Mouse (Mus musculus) ES-Bruce4 (cell line): ENCODE measurements around the gene C1qb. TPM values are rescaled to one million over a fixed set of nuclear protein-coding genes. Genes with fewer than 3 reads are reported as not detected.
A peak's percentile ranks its signal among the peaks of the same experiment; 100 is the strongest.

Experiments used
- H3K27ac ChIP-seq: 2 replicates; pipeline ENCODE4 v1.5.1; 2012; ENCODE audit warnings: low read length, inconsistent platforms; ENCODE audit not compliant: insufficient read depth
- H3K27me3 ChIP-seq: 2 replicates; pipeline ENCODE4 v1.6.1; 2012; ENCODE audit warnings: mild to moderate bottlenecking, low read length, inconsistent platforms; ENCODE audit not compliant: control insufficient read depth, poor library complexity, insufficient read depth, severe bottlenecking
- H3K36me3 ChIP-seq: 2 replicates; pipeline ENCODE4 v1.6.1; 2012; ENCODE audit warnings: inconsistent platforms, mild to moderate bottlenecking, low read length, moderate library complexity; ENCODE audit not compliant: control insufficient read depth, poor library complexity, insufficient read depth, severe bottlenecking
- H3K4me1 ChIP-seq: one replicate; pipeline ENCODE4 v1.8.1; 2011; ENCODE audit warnings: low read length; ENCODE audit not compliant: control insufficient read depth, insufficient read depth
- H3K4me3 ChIP-seq: 2 replicates; pipeline ENCODE4 v1.5.1; 2011; ENCODE audit warnings: low read depth, mild to moderate bottlenecking, low read length
- H3K9ac ChIP-seq: 2 replicates; pipeline ENCODE4 v1.6.1; 2012; ENCODE audit warnings: low read depth, mild to moderate bottlenecking, inconsistent platforms; ENCODE audit not compliant: poor library complexity, severe bottlenecking
- H3K9me3 ChIP-seq: replicated peaks from 2 replicates; pipeline ENCODE4 v1.6.1; 2012; ENCODE audit warnings: mild to moderate bottlenecking, low read length, inconsistent platforms; ENCODE audit not compliant: control insufficient read depth, poor library complexity, insufficient read depth, severe bottlenecking
- CTCF ChIP-seq: IDR thresholded peaks from one replicate; pipeline ENCODE4 v1.8.1; 2011; ENCODE audit warnings: low read depth, low read length
- EP300 ChIP-seq: IDR thresholded peaks from 2 replicates; pipeline ENCODE4 v1.6.1; 2011; ENCODE audit warnings: low read depth, low read length; ENCODE audit not compliant: insufficient read depth
- POLR2A ChIP-seq: IDR thresholded peaks from one replicate; pipeline ENCODE4 v1.8.1; 2011; ENCODE audit warnings: low read length; ENCODE audit not compliant: insufficient read depth
- polyA plus RNA-seq: library from polyadenylated mRNA; stranded (reverse); fragments of >200 nt; gene quantifications from 2 replicates; pipeline ENCODE4 v1.2.4, GENCODE M21; 2011; ENCODE audit warnings: low read depth; ENCODE audit not compliant: missing spikeins, insufficient read depth, insufficient read length

Gene C1qb
- polyA plus RNA-seq, 1 experiment: not detected

- Histone ChIP-seq H3K36me3 (no peaks in the 10 kb centered on the region), H3K9ac (no peak overlapping the region), H3K27ac (no peak overlapping the region), H3K4me3 (no peak overlapping the region), H3K4me1 (peaks cover 11% of the 10 kb centered on the region), H3K9me3 (no peaks in the 10 kb centered on the region), H3K27me3 (no peaks in the 10 kb centered on the region)
- peak; percentile 88 for TF ChIP-seq EP300
- no peak for TF ChIP-seq CTCF
- no peak for TF ChIP-seq POLR2A
Measured at GRCm38 (mm10) chr4:136898084-136898598, 12.2 kb upstream of the C1qb start.

GRCm38 (mm10) chr4:136896461-136896860, 10.5 kb upstream of the C1qb start:
- TF ChIP-seq EP300 (no peak), POLR2A (no peak), CTCF (no peak)
- no peak overlapping the region for H3K27ac ChIP-seq
- peaks cover 10% of the 10 kb centered on the region for H3K4me1 ChIP-seq
- no peaks in the 10 kb centered on the region for H3K9me3 ChIP-seq
- H3K36me3 ChIP-seq: no peaks in the 10 kb centered on the region
- no peak overlapping the region for H3K9ac ChIP-seq
- no peaks in the 10 kb centered on the region for H3K27me3 ChIP-seq
- no peak overlapping the region for H3K4me3 ChIP-seq

GRCm38 (mm10) chr4:136895861-136896260, 9.9 kb upstream of the C1qb start:
- H3K4me1 ChIP-seq: peaks cover 9% of the 10 kb centered on the region
- no peaks in the 10 kb centered on the region for H3K9me3 ChIP-seq
- no peak overlapping the region for H3K27ac ChIP-seq
- H3K9ac ChIP-seq: no peak overlapping the region
- TF ChIP-seq POLR2A (no peak), EP300 (no peak), CTCF (no peak)
- H3K36me3 ChIP-seq: no peaks in the 10 kb centered on the region
- no peak overlapping the region for H3K4me3 ChIP-seq
- no peaks in the 10 kb centered on the region for H3K27me3 ChIP-seq

- TF ChIP-seq EP300 (peak; percentile 68), CTCF (no peak), POLR2A (no peak)
- no peaks in the 10 kb centered on the region for H3K27me3 ChIP-seq
- no peaks in the 10 kb centered on the region for H3K36me3 ChIP-seq
- H3K4me1 ChIP-seq: peaks cover 9% of the 10 kb centered on the region
- no peak overlapping the region for H3K4me3 ChIP-seq
- H3K9me3 ChIP-seq: no peaks in the 10 kb centered on the region
- H3K9ac ChIP-seq: no peak overlapping the region
- H3K27ac ChIP-seq: no peak overlapping the region
Measured at GRCm38 (mm10) chr4:136894821-136895220, 8.8 kb upstream of the C1qb start.

DNA sequence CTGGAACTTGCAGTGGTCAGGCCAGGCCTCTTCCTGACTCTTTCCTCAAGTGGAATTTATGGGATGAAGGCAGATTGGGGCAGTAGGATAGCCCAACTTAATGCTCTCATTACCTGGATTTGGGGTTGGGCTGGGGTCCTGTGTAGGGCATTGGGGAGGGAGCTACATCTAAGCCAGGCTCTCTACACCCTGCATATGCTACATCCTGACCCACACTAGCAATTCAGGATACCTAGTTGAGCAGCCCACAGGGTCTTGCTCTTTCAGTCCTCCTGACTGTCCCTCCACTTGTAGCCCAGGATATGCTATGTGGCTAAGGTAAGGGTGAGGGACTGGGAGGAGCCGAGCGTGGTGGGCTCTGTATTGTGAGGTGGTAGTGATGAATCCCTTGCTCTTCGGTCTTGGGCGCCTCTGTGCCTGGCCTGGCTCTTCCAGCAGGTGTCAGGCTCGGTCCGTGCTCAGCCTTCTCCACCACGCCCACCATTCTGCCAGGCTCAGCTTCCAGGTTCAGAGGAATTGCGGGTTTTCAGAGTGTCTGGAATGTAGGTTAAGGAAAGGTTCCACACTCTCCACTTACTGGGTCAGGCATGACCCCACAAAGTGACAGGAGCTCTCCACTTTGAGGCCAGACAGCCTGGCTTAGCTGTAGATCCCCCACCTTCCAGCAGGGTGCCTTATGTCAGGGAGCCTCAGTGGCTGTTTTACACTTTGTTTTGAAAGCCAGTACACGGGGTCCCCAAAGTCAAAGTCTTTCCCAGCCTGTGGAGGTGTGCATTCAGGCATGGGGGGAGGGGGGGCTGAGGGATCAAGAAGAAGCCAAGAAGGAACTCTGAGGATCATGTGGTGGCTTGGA, 7.9 kb upstream of the C1qb start:
- Histone ChIP-seq H3K27ac (no peak overlapping the region), H3K9ac (no peak overlapping the region), H3K4me3 (no peak overlapping the region), H3K36me3 (no peaks in the 10 kb centered on the region), H3K27me3 (no peaks in the 10 kb centered on the region), H3K4me1 (peaks cover 9% of the 10 kb centered on the region), H3K9me3 (no peaks in the 10 kb centered on the region)
- TF ChIP-seq EP300: no peak
- TF ChIP-seq CTCF: peak; percentile 94
- TF ChIP-seq POLR2A: no peak

DNA sequence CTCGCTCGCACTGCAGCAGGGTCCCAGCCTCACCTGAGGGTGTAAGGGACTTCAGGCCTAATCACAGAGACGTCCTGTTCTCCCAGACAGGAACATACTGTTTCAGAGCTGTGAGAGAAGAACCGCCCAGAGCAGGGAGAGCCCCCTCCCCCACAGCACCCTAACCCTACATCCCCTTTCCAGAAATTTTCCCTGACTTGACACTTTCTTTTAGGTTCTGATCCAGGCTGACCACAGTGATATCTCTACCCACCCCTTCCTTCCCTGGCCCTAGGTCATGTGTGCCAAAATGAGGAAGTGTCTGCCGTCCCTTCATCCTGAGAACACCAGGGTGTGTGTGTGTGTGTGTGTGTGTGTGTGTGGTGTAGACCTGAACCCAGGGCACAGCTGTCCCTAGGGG, 6.8 kb upstream of the C1qb start, which contains the start of gene C1qc:
Gene C1qc, minus strand, starts transcription at position 255 of the 400 bp plus-strand sequence.
- H3K27ac ChIP-seq: no peak within 1 kb of the TSS
- no peak within 1 kb of the TSS for H3K4me3 ChIP-seq
- TF ChIP-seq CTCF: no peak
- no peak for TF ChIP-seq EP300
- no peak within 1 kb of the TSS for H3K9ac ChIP-seq
- H3K4me1 ChIP-seq: peaks cover 4% of the 10 kb centered on the region
- H3K36me3 ChIP-seq: no peaks in the 10 kb centered on the region
- H3K9me3 ChIP-seq: no peaks in the 10 kb centered on the region
- no peaks in the 10 kb centered on the region for H3K27me3 ChIP-seq
